Mouse (Mus musculus): ENCODE measurements around the gene Acads.
"Not testable (repeated sequence)": the region's sequence is repeated elsewhere in the genome, so short reads cannot be mapped to it uniquely, and the experiment has no call there.

Gene Acads

DNA sequence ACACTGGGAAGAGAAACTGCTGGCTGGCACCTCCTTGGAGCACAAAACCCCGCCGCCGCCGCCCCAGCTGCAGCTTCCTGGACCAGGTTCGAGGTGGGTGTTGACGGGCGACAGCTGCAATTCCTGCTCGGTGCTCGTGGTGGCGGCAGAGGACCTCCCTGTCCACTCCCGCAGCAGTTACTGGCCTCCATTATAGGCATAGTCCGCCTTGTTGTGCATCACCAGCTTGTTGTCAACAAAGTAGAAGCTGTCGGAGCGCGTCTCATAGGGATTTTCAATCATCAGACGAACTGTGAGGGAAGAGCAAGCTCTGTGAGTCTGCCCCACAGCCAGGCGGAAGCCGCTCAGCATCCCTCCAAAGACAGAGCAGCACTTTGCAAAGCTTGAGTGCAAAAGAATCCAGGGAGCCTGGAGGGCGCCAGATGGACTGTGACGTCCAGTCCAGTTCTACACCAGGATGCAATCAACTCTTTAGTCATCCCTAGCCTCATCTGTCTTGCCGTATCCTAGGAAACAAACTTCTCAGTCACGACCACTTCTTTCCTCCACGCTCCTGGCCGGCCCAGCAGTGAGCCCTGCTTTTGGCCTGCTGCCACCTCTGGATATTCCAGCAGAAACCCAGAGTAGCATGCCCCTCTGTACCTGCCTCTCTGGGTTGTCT, 6.2 kb upstream of the Acads start:
- DNase-seq (ENCODE audit: low read depth, low spot score) = peak; percentile 73

DNA sequence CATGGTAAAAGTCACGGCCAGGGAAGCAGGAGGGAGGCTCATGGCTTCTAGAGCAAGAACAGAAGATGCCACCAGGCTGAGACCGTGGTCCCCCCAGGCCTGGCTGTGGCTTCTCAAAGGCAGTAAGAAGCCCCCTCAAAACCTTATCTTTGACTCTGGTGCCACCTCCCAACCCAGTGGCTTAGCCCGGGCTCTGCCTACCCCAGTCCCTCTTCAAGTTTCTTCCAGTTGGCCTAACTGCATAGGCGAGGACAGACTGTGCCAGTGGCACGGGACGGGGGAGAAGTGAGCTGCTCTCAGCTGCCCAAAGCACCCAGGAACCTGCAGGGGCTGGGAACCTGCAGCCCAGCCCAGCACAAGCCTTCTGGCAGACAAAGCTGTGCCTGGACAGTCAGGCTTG, 5.5 kb upstream of the Acads start:
- DNase-seq (ENCODE audit: low read depth, low spot score) = no peak

GRCm38 (mm10) chr5:115120978-115121377, 1.8 kb upstream of the Acads start:
- DNase-seq (ENCODE audit: low read depth, low spot score) = no peak

DNA sequence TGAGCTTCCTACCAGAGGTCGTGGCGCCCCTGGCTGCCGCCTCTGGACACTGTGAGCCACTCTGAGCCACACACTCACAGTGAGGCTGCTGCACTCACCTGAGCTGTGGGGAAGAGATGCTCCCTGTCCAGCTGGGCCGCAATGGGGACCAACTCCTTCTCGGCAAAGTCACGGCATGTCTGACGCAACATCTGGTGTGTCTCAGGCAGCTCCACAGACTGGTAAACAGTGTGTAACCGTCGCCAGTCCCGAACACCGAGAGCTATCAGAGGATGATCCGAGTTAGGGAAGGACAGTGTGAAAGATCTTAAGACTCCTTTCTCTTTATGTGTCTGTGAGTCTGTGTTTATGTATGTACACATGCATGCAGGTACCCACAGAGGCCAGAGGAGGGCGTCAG, 1.7 kb downstream of the Acads start:
- no peak for DNase-seq (ENCODE audit: low read depth, low spot score)

- DNase-seq (ENCODE audit: low read depth, low spot score) = no peak
These were observed 2.7 kb downstream of the Acads start for GRCm38 (mm10) chr5:115116426-115116825.

- DNase-seq (ENCODE audit: low read depth, low spot score) = no peak
These were observed 4.6 kb downstream of the Acads start for GRCm38 (mm10) chr5:115114501-115114900.

DNA sequence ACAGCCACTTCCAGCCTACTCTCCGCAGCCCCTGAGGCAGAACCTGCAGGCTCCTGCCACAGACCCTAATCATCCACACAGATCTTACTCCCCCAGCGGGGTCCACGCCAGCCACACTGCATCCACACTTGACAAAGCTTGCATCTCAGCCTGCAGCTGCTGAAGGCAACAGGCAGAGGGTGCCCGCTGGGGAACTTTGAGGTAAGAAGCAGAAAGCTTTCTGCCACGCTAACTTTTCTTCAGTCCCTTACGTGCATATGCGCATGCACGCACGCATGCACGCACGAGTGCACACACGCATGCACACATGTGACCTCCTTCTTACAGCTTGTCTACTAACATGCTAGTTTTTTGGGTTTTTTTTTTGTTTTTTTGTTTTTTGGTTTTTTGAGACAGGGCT, 5.9 kb downstream of the Acads start:
- DNase-seq (ENCODE audit: low read depth, low spot score) = no peak

- DNase-seq (ENCODE audit: low read depth, low spot score) = no peak
These were observed 8.0 kb downstream of the Acads start for GRCm38 (mm10) chr5:115111156-115111555.

DNA sequence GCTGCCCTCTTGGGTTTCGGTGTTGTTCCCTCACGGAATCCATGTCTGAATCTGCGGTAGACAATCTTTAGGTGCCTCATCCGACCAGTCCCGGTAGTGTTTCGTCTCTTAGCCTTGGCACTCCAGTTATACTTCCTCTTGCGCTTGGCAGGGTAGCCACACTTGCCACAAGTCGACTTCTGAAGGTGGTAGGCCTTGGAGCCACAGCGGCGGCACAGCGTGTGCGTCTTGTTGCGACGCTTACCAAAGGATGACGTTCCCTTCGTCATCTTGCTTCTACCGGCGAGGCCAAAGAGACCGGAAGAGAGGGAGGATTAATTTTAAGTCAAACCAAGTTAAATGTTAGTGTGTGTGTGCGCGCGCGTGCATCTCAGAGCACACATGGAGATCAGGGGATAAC, 15.9 kb downstream of the Acads start:
- not testable (repeated sequence) for DNase-seq (ENCODE audit: low read depth, low spot score)

DNA sequence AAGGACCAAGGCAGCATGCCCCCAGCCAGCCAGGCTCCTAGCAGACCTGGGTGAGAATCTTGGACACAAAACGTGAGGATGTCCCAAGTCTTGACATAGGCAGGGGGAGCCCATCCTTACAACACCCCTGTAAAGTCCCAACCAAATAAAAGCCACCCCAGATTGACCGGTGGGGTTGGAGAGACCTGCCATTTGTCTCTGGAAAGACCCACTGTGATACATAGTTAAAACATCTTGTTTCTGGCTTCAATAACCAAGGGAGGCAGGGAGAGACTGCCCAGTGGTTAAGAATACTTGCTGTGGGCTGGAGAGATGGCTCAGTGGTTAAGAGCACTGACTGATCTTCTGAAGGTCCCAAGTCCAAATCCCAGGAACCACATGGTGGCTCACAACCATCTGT, 16.9 kb downstream of the Acads start:
- DNase-seq (ENCODE audit: low read depth, low spot score) = no peak

DNA sequence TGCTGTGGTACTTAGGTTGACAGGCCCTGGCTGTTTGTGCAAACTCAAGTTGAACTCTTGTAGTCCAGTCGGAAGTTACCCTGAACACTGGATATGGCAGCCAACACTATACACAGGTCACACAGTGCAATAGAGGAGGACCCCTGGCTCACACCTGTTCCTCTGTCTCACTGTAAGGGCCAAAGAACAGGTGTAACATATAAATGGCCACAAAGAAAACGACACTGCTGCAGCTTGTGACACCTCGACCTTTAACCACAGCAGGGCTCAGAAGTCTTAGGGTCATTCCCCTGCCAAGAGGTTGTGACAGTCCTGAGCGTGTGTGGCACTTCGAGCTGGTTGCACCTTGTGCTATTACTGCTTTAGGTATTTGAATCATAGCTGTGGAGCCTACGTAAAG, 18.7 kb downstream of the Acads start:
- DNase-seq (ENCODE audit: low read depth, low spot score) = no peak

GRCm38 (mm10) chr5:115099991-115100390, 19.2 kb downstream of the Acads start:
- DNase-seq (ENCODE audit: low read depth, low spot score) = no peak

- no peak for DNase-seq (ENCODE audit: low read depth, low spot score)
These were observed 19.6 kb downstream of the Acads start for GRCm38 (mm10) chr5:115099530-115099929.

DNA sequence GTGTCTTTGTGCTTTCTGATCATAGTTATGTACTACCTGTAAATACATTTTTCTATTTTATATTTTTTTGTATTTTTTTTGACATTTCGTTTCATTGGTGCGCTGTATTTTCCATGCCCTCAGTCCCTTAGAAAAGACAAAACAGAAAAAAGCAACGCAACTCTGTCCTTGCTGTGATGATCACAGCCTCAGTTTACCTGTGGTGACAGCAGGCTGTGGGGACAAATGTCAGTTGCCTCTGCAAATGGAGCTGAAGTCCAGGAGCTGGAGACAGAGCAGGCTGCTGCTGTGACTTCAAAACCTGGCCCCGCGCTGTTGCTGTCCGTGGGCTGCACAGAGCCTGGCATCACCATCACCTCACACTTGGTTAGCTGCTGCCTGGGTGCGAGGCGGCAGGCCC, 21.0 kb downstream of the Acads start, which contains the start of gene Gm10401:
TSS of gene Gm10401 (minus strand) at position 101 of the 400 bp plus-strand sequence.
- DNase-seq (ENCODE audit: low read depth, low spot score) = no peak

GRCm38 (mm10) chr5:115091776-115092175, 27.4 kb downstream of the Acads start:
- DNase-seq (ENCODE audit: low read depth, low spot score) = no peak

GRCm38 (mm10) chr5:115091015-115091414, 28.1 kb downstream of the Acads start:
- no peak for DNase-seq (ENCODE audit: low read depth, low spot score)

DNA sequence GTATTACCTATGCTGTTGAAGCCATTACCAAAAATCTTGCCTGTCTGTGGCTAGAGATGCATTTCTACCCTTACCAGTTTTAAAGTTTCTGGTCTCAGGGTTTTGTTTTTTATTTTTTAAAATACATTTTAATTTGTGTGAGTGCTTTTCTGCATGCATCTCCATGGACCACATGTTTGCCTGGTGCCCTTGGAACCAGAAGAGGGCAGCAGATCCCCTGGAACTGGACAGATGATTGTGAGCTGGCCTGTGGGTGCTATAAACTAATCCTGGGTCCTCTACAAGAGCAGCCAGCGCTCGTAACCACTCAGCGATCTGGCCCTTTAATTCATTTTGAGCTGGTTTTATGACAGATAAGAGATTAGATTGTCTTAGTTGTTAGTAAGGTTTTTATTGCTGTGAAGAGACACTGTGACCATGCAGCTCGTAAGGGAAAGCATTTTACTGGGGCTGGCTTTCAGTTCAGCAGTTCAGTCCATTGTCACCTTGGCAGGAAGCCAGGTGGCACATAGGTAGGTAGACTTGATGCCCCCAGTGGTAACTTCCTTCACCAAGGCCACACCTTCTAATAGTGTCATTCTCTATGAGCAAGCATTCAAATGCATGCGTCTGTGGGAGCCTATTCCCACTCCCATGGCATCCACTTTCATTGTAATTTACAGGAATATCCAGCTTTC, 29.4 kb downstream of the Acads start:
- no peak for DNase-seq (ENCODE audit: low read depth, low spot score)

DNA sequence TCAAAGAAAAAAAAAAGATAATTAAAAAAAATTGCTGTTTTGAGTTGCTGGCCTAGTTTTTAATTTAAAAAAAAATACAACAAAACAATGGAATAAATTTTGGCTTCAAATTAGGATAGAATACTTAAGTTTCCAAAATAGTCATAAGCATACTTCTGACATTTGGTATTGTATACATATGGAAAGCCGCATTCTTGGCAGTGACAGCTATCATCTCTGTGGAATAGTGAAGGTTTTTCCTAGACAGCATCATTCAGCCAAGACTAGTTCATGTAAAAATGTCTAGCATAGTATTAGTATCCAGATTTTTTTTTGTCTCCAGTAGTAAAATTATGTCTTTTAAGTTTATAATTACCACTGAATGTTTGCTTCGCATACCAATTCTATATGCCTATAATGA, 33.5 kb downstream of the Acads start:
- no peak for DNase-seq (ENCODE audit: low read depth, low spot score)

DNA sequence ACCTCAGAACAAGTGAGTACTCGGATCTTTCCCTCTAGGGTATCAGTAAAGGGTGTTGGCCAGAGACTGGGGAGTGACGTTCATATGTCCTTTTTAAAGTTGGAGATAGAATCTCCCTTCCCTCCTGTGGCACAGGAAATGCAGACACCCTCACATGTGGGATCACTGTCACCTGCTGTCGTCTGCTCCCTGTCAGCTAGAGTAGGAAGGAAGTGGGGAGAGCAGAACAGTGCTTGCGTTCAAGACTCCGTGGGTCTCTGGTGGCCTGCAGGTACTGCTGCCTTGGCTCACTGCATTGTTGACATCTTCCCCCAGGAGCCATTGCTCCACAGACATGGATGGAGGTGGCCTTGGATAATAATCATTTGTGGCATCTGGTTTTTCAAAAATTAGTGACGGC, 35.7 kb downstream of the Acads start:
- no peak for DNase-seq (ENCODE audit: low read depth, low spot score)

DNA sequence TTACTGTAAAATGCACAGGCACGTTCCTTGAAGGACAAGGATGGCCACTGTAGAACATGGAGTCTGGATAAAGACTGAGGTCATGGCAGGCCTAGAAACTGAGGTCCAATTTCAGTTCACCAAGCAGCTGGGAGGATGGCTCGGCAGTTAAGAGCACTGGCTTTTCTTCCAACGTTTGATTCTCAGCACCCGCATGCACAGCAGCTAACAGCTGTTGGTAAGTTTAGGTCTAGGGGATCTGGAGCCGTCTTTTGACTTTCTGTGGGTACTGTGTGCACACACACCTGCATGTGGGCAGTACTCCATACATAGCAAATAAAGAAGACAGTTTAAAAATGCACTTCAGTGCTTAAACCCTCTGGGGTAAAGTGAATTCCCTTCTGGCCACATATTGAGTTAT, 37.5 kb downstream of the Acads start:
- no peak for DNase-seq (ENCODE audit: low read depth, low spot score)

DNA sequence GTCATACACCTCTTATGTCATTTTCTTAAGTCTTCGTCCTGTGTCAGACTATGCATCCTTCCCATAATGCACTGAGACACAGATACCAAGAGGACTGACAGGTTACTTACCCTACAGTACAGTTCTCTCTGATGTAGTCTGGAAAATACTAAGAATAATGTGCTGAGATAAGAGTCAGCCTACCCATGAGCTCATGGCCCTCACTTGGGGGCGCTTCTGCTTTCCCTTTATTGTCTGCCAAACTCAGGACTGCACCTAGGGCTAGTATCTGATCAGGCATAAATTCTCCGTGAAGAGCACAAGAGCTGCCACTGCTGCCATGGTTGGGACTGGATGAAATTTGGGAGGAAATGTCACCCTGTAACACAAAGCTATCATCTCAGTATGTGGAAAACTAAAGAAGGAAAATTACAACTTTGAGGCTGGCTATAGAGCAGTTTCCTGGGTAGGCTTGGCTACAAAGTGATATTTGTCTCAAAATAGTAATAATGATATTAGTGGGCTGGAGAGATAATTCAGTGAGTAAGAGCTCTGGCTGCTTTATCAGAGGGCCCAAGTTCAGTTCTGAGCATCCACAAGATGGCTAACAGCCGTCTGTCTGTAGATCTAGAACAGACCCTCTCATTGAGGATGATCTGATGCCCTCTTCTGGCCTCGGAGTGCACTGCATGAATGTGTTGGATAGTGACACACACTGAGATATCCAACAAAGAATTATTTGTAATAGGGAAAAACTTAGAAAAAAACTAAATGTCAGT, 42.8 kb downstream of the Acads start:
- DNase-seq (ENCODE audit: low read depth, low spot score) = peak; percentile 30

GRCm38 (mm10) chr5:115074749-115075148, 44.4 kb downstream of the Acads start:
- DNase-seq (ENCODE audit: low read depth, low spot score) = no peak

DNA sequence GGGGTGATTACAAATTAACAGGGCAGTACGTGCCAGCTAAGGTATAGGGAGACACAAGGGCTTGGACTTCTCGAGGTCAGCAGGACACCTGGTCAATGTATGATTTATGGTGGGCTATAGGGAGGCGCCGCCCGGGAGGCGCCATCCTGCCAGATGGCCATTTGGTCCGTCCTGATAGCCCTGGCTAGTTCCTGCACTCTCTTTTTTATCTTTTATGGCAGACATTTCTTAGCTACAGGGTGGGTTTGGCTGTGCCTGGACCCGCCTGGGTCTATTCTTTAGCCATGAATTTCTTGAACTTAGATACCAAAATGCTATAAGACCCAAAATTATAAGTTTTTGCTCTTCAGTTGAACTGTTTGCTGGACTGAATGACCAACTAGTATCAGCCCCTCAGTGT, 45.8 kb downstream of the Acads start:
- not testable (repeated sequence) for DNase-seq (ENCODE audit: low read depth, low spot score)

Measured in retina, postnatal 7 days (tissue).